Mouse (Mus musculus) lung, embryonic 16.5 days (tissue): ENCODE measurements around the gene Kctd7. TPM values are rescaled to one million over a fixed set of nuclear protein-coding genes. Genes with fewer than 3 reads are reported as not detected.

Source experiments
- ATAC-seq: fragments of 200-750 bp; cut with Nextera tagmentation; 2 replicates; pipeline ENCODE4 v1.8.0; 2017; ENCODE audit warnings: low read depth, mild to moderate bottlenecking, moderate library complexity
- H3K27ac ChIP-seq: fragments of 300-500 bp; sonication (generic); 2 replicates; pipeline ENCODE4 v1.5.1; 2014; ENCODE audit warnings: mild to moderate bottlenecking, control low read depth, low read length
- H3K27me3 ChIP-seq: fragments of 300-500 bp; sonication (generic); 2 replicates; pipeline ENCODE4 v1.6.1; 2014; ENCODE audit warnings: low read depth, low read length, mixed read lengths; ENCODE audit not compliant: control insufficient read depth, insufficient read depth
- H3K36me3 ChIP-seq: fragments of 300-500 bp; sonication (generic); 2 replicates; pipeline ENCODE4 v1.6.1; 2014; ENCODE audit warnings: low read length; ENCODE audit not compliant: control insufficient read depth, insufficient read depth
- H3K4me1 ChIP-seq: fragments of 300-500 bp; sonication (generic); replicated peaks from 2 replicates; pipeline ENCODE4 v1.6.1; 2014; ENCODE audit warnings: low read length, mixed read lengths; ENCODE audit not compliant: control insufficient read depth, insufficient read depth
- H3K4me2 ChIP-seq: fragments of 300-500 bp; sonication (generic); 2 replicates; pipeline ENCODE4 v1.6.1; 2014; ENCODE audit warnings: low read depth, low read length, control low read depth
- H3K4me3 ChIP-seq: fragments of 300-500 bp; sonication (generic); 2 replicates; pipeline ENCODE4 v1.5.1; 2014; ENCODE audit warnings: mild to moderate bottlenecking, low read length, control low read depth
- H3K9ac ChIP-seq: fragments of 300-500 bp; sonication (generic); 2 replicates; pipeline ENCODE4 v1.6.1; 2014; ENCODE audit warnings: low read length, control low read depth
- H3K9me3 ChIP-seq: fragments of 300-500 bp; sonication (generic); 2 replicates; pipeline ENCODE4 v1.6.1; 2016; ENCODE audit warnings: low read length; ENCODE audit not compliant: control insufficient read depth
- WGBS: fragments of 180-500 bp; shearing (Covaris S2); extraction: QIAGEN DNeasy Blood & Tissue Kit; methylation state at CpG from one replicate; pipeline ENCODE4 v1.1.7; 2014; 5-methylcytosine and 5-hydroxymethylcytosine counted together
- polyA plus RNA-seq: library from polyadenylated mRNA; unstranded; fragments of >200 nt; fragmentation: Nextera tagmentation; extraction: Ambion mirVana; gene quantifications from 2 replicates; pipeline ENCODE4 v1.2.1, GENCODE M21; 2015

Gene Kctd7
- polyA plus RNA-seq, 1 experiment from 2014 or later = 6.1 TPM

DNA sequence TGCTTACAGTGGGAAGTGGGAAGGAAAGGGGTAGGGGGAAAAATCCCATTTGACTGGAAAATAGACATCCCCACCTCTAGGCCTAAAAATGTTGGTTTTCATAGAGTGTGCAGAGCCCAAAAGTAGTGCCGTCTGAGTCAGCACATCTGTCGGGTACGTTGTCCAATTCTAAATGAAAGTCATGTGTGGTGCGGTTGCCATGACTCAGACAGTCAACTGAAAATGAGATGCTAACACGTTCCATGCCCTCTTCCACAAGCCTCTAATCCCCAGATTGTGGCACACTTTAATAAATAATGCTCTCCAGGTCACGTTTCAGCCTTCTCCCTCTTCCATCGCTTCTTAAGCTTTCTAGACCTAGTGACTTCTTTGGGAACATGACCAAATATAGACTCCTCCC, 27.8 kb upstream of the Kctd7 start:
- Histone ChIP-seq H3K4me3 (no peak overlapping the region), H3K9me3 (no peaks in the 10 kb centered on the region), H3K27me3 (no peaks in the 10 kb centered on the region), H3K4me2 (no peak overlapping the region), H3K27ac (no peak overlapping the region), H3K4me1 (no peaks in the 10 kb centered on the region; the same call in 1 of the 2 replicates), H3K36me3 (no peaks in the 10 kb centered on the region; the same call in 1 of the 2 replicates), H3K9ac (no peak overlapping the region)
- 77% methylated on average over 7 of the region's 7 CpGs for WGBS
- ATAC-seq = no peak

GRCm38 (mm10) chr5:130117932-130118331, 26.7 kb upstream of the Kctd7 start:
- ATAC-seq = no peak
- H3K4me3 ChIP-seq = no peak overlapping the region
- no peak overlapping the region for H3K9ac ChIP-seq
- H3K27ac ChIP-seq = no peak overlapping the region
- H3K36me3 ChIP-seq = no peaks in the 10 kb centered on the region; the same call in 1 of the 2 replicates
- no peak overlapping the region for H3K4me2 ChIP-seq
- no peaks in the 10 kb centered on the region for H3K27me3 ChIP-seq
- WGBS = 55% methylated on average over 6 of the region's 6 CpGs
- no peaks in the 10 kb centered on the region for H3K9me3 ChIP-seq
- H3K4me1 ChIP-seq = no peaks in the 10 kb centered on the region; the same call in 1 of the 2 replicates

GRCm38 (mm10) chr5:130119236-130119635, 25.4 kb upstream of the Kctd7 start:
- Histone ChIP-seq H3K9me3 (no peaks in the 10 kb centered on the region), H3K27me3 (no peaks in the 10 kb centered on the region), H3K4me3 (no peak overlapping the region), H3K27ac (no peak overlapping the region), H3K36me3 (no peaks in the 10 kb centered on the region; the same call in 1 of the 2 replicates), H3K4me2 (no peak overlapping the region), H3K4me1 (no peaks in the 10 kb centered on the region; the same call in 1 of the 2 replicates), H3K9ac (no peak overlapping the region)
- ATAC-seq = no peak
- 69% methylated on average over 3 of the region's 3 CpGs for WGBS

DNA sequence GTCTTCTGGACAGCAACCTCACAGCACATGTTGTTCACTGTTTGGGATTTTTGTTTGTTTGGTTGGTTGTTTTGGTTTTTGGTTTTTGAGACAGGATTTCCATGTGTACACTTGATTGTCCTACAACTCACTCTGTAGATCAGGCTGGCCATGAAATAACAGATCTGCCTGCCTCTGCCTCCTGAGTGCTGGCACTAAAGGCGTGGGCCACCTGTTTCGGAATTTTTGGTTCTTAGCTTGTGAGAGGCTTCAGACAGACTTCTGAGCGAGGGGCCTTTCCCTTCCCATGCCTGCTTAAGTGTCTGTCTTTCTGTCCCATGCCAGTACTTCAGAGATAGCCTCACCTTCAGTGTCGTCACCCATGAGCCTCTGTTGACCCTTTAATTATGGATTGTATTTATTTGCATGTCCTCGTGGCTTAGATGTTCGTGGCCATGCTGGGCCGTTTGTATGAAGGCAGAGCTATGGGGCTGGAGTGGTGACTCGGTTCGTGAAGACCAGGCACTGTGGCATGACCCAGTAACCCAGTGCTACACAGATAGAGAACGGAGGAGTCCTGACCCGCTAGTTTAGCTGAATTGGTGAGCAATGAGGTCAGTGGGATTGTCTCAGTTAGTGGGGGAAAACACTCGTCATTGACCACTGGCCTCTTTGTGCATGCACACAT, 24.5 kb upstream of the Kctd7 start:
- ATAC-seq = no peak
- H3K9ac ChIP-seq = no peak overlapping the region
- H3K36me3 ChIP-seq = peaks cover 4% of the 10 kb centered on the region; the same call in 1 of the 2 replicates
- no peaks in the 10 kb centered on the region; the same call in 1 of the 2 replicates for H3K4me1 ChIP-seq
- H3K4me3 ChIP-seq = no peak overlapping the region
- no peaks in the 10 kb centered on the region for H3K9me3 ChIP-seq
- 82% methylated on average over 12 of the region's 12 CpGs for WGBS
- no peak overlapping the region for H3K27ac ChIP-seq
- H3K4me2 ChIP-seq = no peak overlapping the region
- H3K27me3 ChIP-seq = no peaks in the 10 kb centered on the region

- peak; percentile 75 for ATAC-seq
- WGBS = 56% methylated on average over 6 of the region's 6 CpGs
- H3K9ac ChIP-seq = no peak overlapping the region
- H3K36me3 ChIP-seq = peaks cover 4% of the 10 kb centered on the region; the same call in 1 of the 2 replicates
- no peaks in the 10 kb centered on the region for H3K9me3 ChIP-seq
- H3K27ac ChIP-seq = no peak overlapping the region
- no peak overlapping the region for H3K4me2 ChIP-seq
- no peak overlapping the region for H3K4me3 ChIP-seq
- no peaks in the 10 kb centered on the region for H3K27me3 ChIP-seq
- no peaks in the 10 kb centered on the region; the same call in 1 of the 2 replicates for H3K4me1 ChIP-seq
Observed at GRCm38 (mm10) chr5:130120904-130121303, 23.8 kb upstream of the Kctd7 start.

GRCm38 (mm10) chr5:130122355-130122754, 22.3 kb upstream of the Kctd7 start:
- Histone ChIP-seq H3K27me3 (no peaks in the 10 kb centered on the region), H3K4me3 (no peak overlapping the region), H3K9ac (no peak overlapping the region), H3K9me3 (no peaks in the 10 kb centered on the region), H3K27ac (no peak overlapping the region), H3K4me1 (no peaks in the 10 kb centered on the region; the same call in 1 of the 2 replicates), H3K4me2 (no peak overlapping the region), H3K36me3 (peaks cover 4% of the 10 kb centered on the region; the same call in 1 of the 2 replicates)
- WGBS = 89% methylated on average over 2 of the region's 2 CpGs
- no peak for ATAC-seq

DNA sequence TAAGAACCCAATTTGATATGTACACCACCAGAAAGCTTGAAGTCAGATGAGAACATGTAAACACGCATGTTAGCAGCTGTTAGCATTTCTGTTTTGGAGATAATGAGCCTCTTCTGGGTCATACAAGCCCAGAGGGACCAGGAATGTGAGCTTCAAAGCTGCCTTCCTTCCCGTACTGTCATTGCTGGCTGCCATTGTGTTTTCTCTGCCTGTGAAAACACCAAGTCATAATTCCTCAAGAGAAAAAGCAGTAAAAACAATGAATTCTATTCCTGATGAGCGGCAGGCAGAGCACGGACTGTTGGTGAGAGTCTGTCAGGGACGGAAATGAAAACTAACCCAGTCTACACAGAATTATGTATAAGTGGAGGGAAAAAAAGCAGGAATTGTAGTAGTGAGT, 20.4 kb upstream of the Kctd7 start:
- Histone ChIP-seq H3K9me3 (no peaks in the 10 kb centered on the region), H3K27me3 (no peaks in the 10 kb centered on the region), H3K36me3 (peaks cover 4% of the 10 kb centered on the region; the same call in 1 of the 2 replicates), H3K4me2 (no peak overlapping the region), H3K27ac (no peak overlapping the region), H3K4me3 (no peak overlapping the region), H3K4me1 (no peaks in the 10 kb centered on the region), H3K9ac (no peak overlapping the region)
- ATAC-seq = no peak
- 86% methylated on average over 5 of the region's 5 CpGs for WGBS

DNA sequence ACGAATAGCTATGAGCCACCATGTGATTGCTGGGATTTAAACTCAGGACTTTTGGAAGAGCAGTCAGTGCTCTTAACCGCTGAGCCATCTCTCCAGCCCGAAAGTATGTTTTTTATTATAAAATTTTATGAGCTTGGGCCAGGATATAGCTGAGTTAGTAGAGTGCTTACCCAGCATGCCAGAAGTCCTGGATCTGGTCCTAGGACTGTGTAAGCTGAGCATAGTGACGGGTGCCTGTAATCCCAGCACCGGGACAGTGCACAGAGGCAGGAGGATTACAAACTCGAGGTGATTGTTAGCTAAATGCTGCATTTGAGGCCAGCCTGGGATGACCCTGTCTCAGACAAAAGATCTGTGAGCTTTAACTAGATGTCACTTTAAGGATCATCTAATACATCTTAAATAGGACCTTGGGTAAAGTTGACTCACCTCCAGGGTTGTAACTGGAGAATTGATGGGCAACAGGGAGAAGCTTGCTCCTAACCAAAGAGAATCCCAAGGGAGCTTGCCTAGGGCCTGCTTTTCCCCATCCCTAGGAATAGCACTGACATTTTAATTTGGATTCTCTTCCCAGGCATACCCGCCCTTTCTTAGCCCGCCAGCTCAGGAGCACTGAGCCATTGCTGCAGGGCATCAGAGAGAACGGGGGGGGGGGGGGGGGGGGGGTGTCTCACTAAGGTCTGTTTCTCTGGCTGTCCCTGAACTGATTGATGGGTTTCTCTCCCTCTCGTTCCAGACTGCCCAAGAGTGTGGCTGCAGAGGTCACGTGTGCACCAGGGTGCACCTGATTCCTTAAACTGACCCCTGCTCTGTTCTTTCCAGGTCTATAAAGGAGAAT, 15.8 kb upstream of the Kctd7 start:
- H3K4me1 ChIP-seq = no peaks in the 10 kb centered on the region
- no peak overlapping the region for H3K9ac ChIP-seq
- H3K27ac ChIP-seq = no peak overlapping the region
- H3K36me3 ChIP-seq = peaks cover 4% of the 10 kb centered on the region; the same call in 1 of the 2 replicates
- ATAC-seq = no peak
- 66% methylated on average over 10 of the region's 11 CpGs for WGBS
- no peak overlapping the region for H3K4me3 ChIP-seq
- no peaks in the 10 kb centered on the region for H3K27me3 ChIP-seq
- H3K9me3 ChIP-seq = no peaks in the 10 kb centered on the region
- no peak overlapping the region for H3K4me2 ChIP-seq

DNA sequence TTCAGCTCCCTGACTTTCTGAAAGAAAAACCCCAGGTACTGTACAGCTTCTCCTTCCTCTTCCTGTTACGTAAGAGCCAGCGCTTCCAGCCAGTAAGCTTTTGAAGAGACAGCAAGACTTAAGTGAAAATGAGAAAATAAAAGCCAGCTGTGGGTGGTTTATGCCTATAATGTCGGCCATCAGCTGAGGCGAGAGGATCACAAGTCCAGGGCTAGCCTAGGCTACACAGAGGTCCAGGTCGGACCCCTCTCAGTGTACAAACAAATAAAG, 15.2 kb upstream of the Kctd7 start:
- Histone ChIP-seq H3K36me3 (peaks cover 4% of the 10 kb centered on the region; the same call in 1 of the 2 replicates), H3K27ac (no peak overlapping the region), H3K4me1 (no peaks in the 10 kb centered on the region), H3K4me2 (no peak overlapping the region), H3K4me3 (no peak overlapping the region), H3K9ac (no peak overlapping the region), H3K9me3 (no peaks in the 10 kb centered on the region), H3K27me3 (no peaks in the 10 kb centered on the region)
- ATAC-seq = no peak
- WGBS = 80% methylated on average over 5 of the region's 5 CpGs
